Mouse (Mus musculus): Measurements from ENCODE around the gene Gm43191.
"Not testable (repeated sequence)": the region's sequence is repeated elsewhere in the genome, so short reads cannot be mapped to it uniquely, and the experiment has no call there.

Gene Gm43191

GRCm38 (mm10) chr3:116661870-116662414 lies 19.1 kb downstream of the Gm43191 start:
- in situ Hi-C loops (cut with MboI, MseI), result no loop called here

DNA sequence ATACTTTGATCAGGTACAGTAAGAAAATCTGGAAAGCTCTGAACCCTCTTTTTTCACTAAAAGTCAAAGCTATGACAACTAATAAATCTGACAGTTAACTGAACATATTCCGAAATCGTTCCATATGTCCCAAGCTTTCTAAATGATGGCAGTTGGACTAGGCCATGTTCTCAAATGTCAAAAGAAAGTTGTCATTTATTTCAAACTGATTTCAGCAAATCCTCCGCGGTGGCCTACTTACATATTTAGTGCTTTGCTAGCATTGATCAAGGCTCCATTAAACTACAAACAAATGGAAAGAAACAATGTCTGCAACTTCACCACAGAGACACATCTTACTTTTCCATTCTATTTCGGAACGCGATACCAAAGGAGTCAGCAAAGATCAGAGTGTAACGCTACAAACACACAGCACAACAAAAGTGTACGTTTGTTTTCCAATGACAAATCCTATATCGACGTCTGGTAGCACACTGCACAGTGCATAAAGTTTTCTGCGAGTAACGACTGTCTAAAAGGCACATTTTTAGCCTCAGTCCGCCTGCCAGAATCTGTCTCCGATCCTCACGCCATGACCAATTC lies 19.7 kb downstream of the Gm43191 start:
- in situ Hi-C loops (cut with MboI, MseI), result no loop called here

DNA sequence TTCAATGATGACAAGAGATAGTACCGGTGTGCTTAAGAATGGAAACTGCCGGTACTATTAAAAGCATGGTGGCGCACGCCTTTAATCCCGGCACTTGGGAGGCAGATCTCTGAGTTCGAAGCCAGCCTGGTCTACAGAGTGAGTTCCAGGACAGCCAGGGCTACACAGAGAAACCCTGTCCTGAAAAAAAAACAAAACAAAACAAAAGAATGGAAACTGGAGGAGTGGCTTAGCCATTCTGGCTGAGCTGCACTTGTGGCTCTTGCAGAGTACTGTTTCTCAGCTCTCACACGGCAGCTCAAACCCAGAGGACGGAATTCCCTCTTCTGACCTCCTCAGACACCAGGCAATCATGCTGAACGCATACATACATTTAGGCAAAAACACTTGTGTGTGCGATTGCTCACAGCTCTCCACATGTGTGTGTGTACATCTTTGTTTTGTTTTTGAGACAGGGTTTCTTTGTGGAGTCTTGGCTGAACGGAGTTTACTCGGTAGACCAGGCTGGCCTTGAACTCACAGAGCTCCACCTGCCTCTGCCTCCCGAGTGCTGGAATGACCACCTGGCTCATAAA lies 21.1 kb downstream of the Gm43191 start:
- in situ Hi-C loops (cut with MboI, MseI), result no loop called here

DNA sequence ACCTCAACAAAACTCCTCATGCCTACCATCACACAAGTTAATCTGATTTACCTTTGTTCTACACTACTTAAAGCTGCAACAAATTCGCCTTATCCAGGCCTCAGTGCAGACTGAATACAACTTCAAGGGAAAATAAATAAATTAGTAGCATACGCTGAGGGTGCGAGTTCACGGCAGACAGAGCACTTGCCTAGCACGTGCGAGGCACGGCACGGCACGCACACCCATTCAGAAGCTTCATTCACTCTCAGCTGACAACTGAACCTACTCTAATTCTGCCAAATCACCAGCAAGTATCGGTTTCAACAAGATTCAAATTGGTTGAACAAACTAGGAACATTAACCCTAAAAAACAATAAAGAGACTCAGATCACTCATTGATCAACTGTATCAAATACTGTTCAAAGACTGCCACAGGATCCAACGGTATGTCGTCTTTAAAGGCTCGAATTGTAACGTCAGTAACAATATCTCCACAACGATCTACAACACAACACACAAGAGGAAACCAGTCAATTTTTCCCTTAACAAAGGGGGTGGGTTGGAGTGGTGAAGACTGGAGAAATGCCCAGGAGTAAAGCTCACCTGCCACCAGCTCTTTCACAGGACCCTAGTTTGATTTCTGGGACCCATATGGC lies 22.0 kb downstream of the Gm43191 start:
- in situ Hi-C loops (cut with MboI, MseI), result no loop called here

GRCm38 (mm10) chr3:116656184-116656965 lies 24.7 kb downstream of the Gm43191 start:
- in situ Hi-C loops (cut with MboI, MseI), result no loop called here

GRCm38 (mm10) chr3:116654051-116654450 lies 27.0 kb downstream of the Gm43191 start:
- in situ Hi-C loops (cut with MboI, MseI), result not testable (repeated sequence)

DNA sequence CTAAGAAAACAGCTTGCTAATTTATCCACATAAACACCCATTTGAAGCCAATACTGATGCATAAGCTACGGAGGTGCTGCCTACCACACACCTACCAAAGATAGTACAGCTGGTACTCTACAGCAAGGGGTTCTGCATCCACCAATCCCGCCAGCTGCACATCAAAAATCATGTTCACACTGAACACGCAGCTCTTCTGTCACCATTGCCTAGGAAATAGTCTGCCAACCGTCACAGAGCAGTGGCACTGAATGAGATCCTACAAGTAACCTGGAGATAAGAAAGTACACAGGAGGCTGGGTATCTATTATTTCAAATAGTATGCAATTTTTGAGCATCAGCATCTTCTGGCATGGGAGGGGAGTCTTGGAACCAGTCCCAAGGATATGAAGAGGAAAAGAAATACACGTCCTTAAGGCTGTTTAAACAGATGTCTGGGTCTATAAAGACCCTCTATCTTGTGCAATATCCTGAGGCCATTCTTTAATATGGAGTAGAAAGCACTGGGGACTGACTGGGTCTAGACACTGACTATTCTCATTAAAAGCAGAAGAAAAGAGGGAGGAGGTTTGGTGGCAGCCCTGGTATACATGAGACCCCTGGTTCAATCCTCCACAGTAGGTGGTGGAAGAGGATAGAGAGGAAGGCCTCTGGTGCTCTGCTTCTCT lies 27.6 kb downstream of the Gm43191 start:
- in situ Hi-C loops (cut with MboI, MseI), result no loop called here

DNA sequence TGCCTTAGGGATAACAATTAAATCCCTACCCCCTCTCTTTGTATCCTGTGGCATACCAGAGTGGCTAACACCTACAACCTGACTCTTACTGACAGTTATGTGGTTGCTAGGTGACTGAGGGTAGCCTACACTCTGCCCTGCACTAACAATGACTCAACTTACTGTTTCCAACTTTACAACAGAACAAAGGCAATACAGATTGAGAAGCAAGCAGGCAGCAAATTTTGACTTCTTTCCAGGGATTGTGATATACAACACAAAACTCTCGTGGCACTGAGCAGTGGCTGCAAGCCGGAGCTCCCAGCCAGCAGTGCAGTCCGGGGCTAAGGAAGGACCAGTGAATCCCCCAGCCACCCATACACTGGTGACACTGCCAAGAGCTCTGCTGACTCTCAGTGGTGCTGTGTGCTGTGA lies 29.0 kb downstream of the Gm43191 start:
- in situ Hi-C loops (cut with MboI, MseI), result no loop called here

GRCm38 (mm10) chr3:116650698-116651097 lies 30.4 kb downstream of the Gm43191 start:
- in situ Hi-C loops (cut with MboI, MseI), result no loop called here

- in situ Hi-C loops (cut with MboI, MseI), result no loop called here
These were observed 32.3 kb downstream of the Gm43191 start for GRCm38 (mm10) chr3:116648805-116649204.

DNA sequence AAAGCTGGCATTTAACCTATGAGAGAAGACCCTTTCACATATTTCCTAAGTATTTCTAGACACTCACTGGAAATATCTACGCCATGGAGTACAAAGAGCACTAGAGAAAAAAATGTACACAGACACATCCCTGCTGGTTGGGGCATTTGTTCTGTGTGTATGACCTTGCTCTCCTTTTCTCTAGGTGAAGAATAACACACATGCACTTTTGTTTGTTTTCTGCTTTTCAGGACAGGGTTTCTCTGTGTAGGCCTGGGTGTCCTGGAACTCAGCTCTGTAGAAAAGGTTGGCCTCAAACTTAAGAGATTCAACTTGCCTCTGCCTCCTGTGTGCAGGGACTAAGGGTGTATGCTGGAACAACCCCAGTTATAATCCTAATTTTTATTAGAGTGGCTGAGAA lies 34.7 kb downstream of the Gm43191 start:
- in situ Hi-C loops (cut with MboI, MseI), result no loop called here

- in situ Hi-C loops (cut with MboI, MseI), result no loop called here
These were observed 38.7 kb downstream of the Gm43191 start for GRCm38 (mm10) chr3:116642373-116642772.

DNA sequence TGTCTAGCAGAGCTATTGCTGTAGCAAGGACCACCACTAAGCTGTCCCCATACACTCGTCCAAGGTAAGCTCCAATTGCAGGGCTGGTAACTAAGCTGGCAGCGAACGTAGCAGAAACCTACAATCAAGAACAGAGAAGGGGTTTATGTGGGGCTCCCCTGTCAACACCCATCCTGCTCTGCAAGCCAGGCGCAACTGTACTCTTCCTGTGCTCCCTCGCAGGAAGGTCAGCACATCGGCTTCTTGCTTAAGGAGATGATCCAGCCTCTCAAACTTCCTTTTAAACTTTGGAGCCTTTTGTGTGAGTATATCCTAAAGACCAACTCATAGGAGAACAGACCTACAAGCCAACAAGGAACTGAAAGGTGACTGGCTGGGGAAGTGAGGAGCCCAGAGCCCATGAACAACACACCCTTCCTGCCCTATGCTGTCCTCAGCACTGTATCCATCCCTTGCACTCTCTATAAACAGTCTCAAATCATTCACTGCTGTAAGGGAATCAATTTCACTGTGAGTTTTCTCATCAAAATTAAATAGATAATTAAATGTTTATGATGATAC lies 39.2 kb downstream of the Gm43191 start:
- in situ Hi-C loops (cut with MboI, MseI), result no loop called here

DNA sequence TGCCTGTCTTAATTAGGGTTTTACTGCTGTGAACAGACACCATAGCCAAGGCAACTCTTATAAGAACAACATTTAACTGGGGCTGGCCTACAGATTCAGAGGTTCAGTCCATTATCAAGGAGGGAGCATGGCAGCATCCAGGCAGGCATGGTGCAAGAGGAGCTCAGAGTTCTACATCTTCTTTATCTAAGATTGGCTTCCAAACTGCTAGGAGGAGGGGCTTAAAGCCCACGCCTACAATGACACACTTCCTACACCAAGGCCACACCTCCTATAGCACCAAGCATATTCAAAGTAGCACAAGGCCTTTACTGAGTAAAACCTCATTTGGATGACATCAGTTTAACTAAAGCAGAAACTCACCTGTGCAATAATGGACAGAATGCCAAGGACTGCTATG lies 41.0 kb downstream of the Gm43191 start:
- in situ Hi-C loops (cut with MboI, MseI), result no loop called here

DNA sequence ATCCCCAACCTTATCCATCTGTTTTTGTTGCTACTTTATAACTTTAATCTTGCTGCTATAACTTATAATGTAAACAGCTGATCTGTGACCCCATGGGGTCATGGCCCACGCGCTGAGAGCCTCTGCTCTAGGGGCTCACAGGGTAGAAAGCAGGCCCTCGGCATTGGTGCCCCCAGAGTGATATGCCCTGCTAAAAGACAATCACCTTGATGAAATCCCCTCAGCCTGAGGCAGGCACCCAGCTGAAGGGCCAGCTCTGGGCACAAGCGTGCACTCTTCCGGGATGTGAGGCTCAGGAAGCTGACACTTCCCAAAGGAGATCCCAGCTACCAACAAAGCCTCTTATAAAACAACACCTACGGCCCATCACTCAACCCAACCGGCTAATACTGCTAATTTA lies 42.5 kb downstream of the Gm43191 start:
- in situ Hi-C loops (cut with MboI, MseI), result no loop called here

DNA sequence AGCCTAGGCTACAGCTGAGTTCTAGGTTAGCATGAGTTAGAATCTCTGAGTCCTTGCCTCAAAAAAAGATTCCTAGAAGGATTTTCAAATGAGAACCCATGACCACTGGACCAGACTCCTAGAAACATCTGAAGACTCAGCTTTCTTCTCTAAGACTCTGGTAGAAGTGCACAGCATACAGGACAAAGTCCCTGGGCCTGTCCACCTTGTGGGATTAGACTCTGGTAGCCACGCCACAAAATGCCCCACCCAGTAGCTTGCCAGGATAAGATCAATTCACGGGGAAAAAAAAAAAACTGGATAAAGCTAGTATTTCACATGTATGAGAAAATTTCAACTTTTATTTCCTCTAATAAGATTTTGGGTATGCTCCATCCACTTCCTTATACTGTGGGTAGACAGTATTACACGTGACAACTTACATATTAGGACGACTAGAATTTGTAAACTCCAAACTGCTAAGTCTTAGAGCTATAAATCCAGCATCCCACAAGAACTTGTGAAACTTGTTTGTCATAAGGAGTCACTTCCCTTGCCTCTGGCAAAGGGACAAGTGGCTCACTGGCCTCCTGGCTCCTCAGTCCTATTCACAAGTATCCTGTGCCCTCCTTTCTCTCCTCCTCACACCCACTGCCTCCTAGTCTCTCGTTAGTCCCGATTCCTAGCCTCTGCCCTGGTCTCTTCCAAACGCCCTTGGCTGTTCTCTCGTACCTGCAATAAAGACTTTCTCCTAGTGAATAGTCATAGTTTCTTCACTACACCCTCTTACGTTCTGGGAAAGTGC lies 43.2 kb downstream of the Gm43191 start:
- in situ Hi-C loops (cut with MboI, MseI), result no loop called here

GRCm38 (mm10) chr3:116635799-116636198 lies 45.3 kb downstream of the Gm43191 start:
- in situ Hi-C loops (cut with MboI, MseI), result no loop called here

- in situ Hi-C loops (cut with MboI, MseI), result no loop called here
These were observed 46.2 kb downstream of the Gm43191 start for GRCm38 (mm10) chr3:116634853-116635252.

- in situ Hi-C loops (cut with MboI, MseI), result no loop called here
These were observed 47.0 kb downstream of the Gm43191 start for GRCm38 (mm10) chr3:116634091-116634490.

- in situ Hi-C loops (cut with MboI, MseI), result no loop called here
These were observed 48.1 kb downstream of the Gm43191 start for GRCm38 (mm10) chr3:116632971-116633370.

DNA sequence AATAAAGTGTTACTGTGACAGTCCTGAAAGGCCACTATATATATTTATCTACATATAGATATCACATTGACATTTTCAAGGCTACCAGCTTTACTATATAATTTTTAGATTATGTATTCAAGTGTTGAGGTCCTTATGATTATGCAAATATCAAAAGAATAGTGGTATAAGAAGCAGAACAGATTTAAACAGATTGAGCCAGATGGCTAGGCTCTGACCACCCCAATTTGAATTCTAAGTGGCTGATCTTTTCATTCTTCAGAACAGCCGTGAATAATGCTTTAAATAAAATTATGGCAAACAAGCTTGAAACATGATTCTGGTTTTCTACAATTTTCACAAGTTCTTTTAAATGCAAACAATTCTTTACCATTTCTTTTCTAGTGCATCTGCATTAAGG lies 49.6 kb downstream of the Gm43191 start:
- in situ Hi-C loops (cut with MboI, MseI), result no loop called here

Measured in T-helper 17 cell (primary cell).